Mouse (Mus musculus): ENCODE data around the gene Unk. TPM values are rescaled to one million over a fixed set of nuclear protein-coding genes. Genes with fewer than 3 reads are reported as not detected.
A peak's percentile ranks its signal among the peaks of the same experiment; 100 is the strongest.

Unk gene
- total RNA-seq (2017), result 19.1 and 19.9 TPM in 2 replicates

- peak; percentile 85 to 89 for ATAC-seq (replicated peaks in 1 of 2; ENCODE audit: insufficient read depth in 1 of 2, low FRiP score in 2 of 2, low TSS enrichment in 1 of 2, low read depth in 1 of 2, poor library complexity in 2 of 2, severe bottlenecking in 2 of 2)
Observed at GRCm38 (mm10) chr11:116030088-116030897, at the start of gene Unk. Gene Unk (plus strand): TSS chr11:116030322.

GRCm38 (mm10) chr11:115982472-115982871 lies 47.6 kb upstream of the Unk start:
- no peak for ATAC-seq (replicated peaks in 1 of 2; ENCODE audit: insufficient read depth in 1 of 2, low FRiP score in 2 of 2, low TSS enrichment in 1 of 2, low read depth in 1 of 2, poor library complexity in 2 of 2, severe bottlenecking in 2 of 2)

GRCm38 (mm10) chr11:115983291-115983690 lies 46.8 kb upstream of the Unk start:
- ATAC-seq (replicated peaks in 1 of 2; ENCODE audit: insufficient read depth in 1 of 2, low FRiP score in 2 of 2, low TSS enrichment in 1 of 2, low read depth in 1 of 2, poor library complexity in 2 of 2, severe bottlenecking in 2 of 2), result no peak

GRCm38 (mm10) chr11:115989686-115990085 lies 40.4 kb upstream of the Unk start:
- no peak for ATAC-seq (replicated peaks in 1 of 2; ENCODE audit: insufficient read depth in 1 of 2, low FRiP score in 2 of 2, low TSS enrichment in 1 of 2, low read depth in 1 of 2, poor library complexity in 2 of 2, severe bottlenecking in 2 of 2)

GRCm38 (mm10) chr11:115992098-115992497 lies 38.0 kb upstream of the Unk start:
- ATAC-seq (replicated peaks in 1 of 2; ENCODE audit: insufficient read depth in 1 of 2, low FRiP score in 2 of 2, low TSS enrichment in 1 of 2, low read depth in 1 of 2, poor library complexity in 2 of 2, severe bottlenecking in 2 of 2), result no peak

- ATAC-seq (replicated peaks in 1 of 2; ENCODE audit: insufficient read depth in 1 of 2, low FRiP score in 2 of 2, low TSS enrichment in 1 of 2, low read depth in 1 of 2, poor library complexity in 2 of 2, severe bottlenecking in 2 of 2), result no peak
Observed at GRCm38 (mm10) chr11:115995256-115995655, 34.9 kb upstream of the Unk start.

GRCm38 (mm10) chr11:115997047-115997446 lies 33.1 kb upstream of the Unk start:
- ATAC-seq (replicated peaks in 1 of 2; ENCODE audit: insufficient read depth in 1 of 2, low FRiP score in 2 of 2, low TSS enrichment in 1 of 2, low read depth in 1 of 2, poor library complexity in 2 of 2, severe bottlenecking in 2 of 2), result no peak

- no peak for ATAC-seq (replicated peaks in 1 of 2; ENCODE audit: insufficient read depth in 1 of 2, low FRiP score in 2 of 2, low TSS enrichment in 1 of 2, low read depth in 1 of 2, poor library complexity in 2 of 2, severe bottlenecking in 2 of 2)
Observed at GRCm38 (mm10) chr11:115997662-115998061, 32.5 kb upstream of the Unk start.

- ATAC-seq (replicated peaks in 1 of 2; ENCODE audit: insufficient read depth in 1 of 2, low FRiP score in 2 of 2, low TSS enrichment in 1 of 2, low read depth in 1 of 2, poor library complexity in 2 of 2, severe bottlenecking in 2 of 2), result no peak; a peak in 1 of 4 replicates
Observed at GRCm38 (mm10) chr11:115999027-115999426, 31.1 kb upstream of the Unk start.

- ATAC-seq (replicated peaks in 1 of 2; ENCODE audit: insufficient read depth in 1 of 2, low FRiP score in 2 of 2, low TSS enrichment in 1 of 2, low read depth in 1 of 2, poor library complexity in 2 of 2, severe bottlenecking in 2 of 2), result peak; percentile 28 to 69; a peak in 3 of 4 replicates
Observed at GRCm38 (mm10) chr11:115999538-116000143, 30.5 kb upstream of the Unk start.

- ATAC-seq (replicated peaks in 1 of 2; ENCODE audit: insufficient read depth in 1 of 2, low FRiP score in 2 of 2, low TSS enrichment in 1 of 2, low read depth in 1 of 2, poor library complexity in 2 of 2, severe bottlenecking in 2 of 2), result no peak
Observed at GRCm38 (mm10) chr11:116000607-116001006, 29.5 kb upstream of the Unk start.

- ATAC-seq (replicated peaks in 1 of 2; ENCODE audit: insufficient read depth in 1 of 2, low FRiP score in 2 of 2, low TSS enrichment in 1 of 2, low read depth in 1 of 2, poor library complexity in 2 of 2, severe bottlenecking in 2 of 2), result no peak
Observed at GRCm38 (mm10) chr11:116001725-116002124, 28.4 kb upstream of the Unk start.

- ATAC-seq (replicated peaks in 1 of 2; ENCODE audit: insufficient read depth in 1 of 2, low FRiP score in 2 of 2, low TSS enrichment in 1 of 2, low read depth in 1 of 2, poor library complexity in 2 of 2, severe bottlenecking in 2 of 2), result no peak
Observed at GRCm38 (mm10) chr11:116002894-116003293, 27.2 kb upstream of the Unk start.

GRCm38 (mm10) chr11:116004186-116004823 lies 25.8 kb upstream of the Unk start:
- ATAC-seq (replicated peaks in 1 of 2; ENCODE audit: insufficient read depth in 1 of 2, low FRiP score in 2 of 2, low TSS enrichment in 1 of 2, low read depth in 1 of 2, poor library complexity in 2 of 2, severe bottlenecking in 2 of 2), result 0 out of 4 replicates have a peak, but pooled peaks of 1 of the 2 experiments have one; percentile 1

GRCm38 (mm10) chr11:116004840-116005700 lies 25.1 kb upstream of the Unk start:
- ATAC-seq (replicated peaks in 1 of 2; ENCODE audit: insufficient read depth in 1 of 2, low FRiP score in 2 of 2, low TSS enrichment in 1 of 2, low read depth in 1 of 2, poor library complexity in 2 of 2, severe bottlenecking in 2 of 2), result peak; percentile 63 to 65

GRCm38 (mm10) chr11:116005701-116006419 lies 24.3 kb upstream of the Unk start:
- ATAC-seq (replicated peaks in 1 of 2; ENCODE audit: insufficient read depth in 1 of 2, low FRiP score in 2 of 2, low TSS enrichment in 1 of 2, low read depth in 1 of 2, poor library complexity in 2 of 2, severe bottlenecking in 2 of 2), result no peak
